Mouse (Mus musculus) kidney, embryonic 16.5 days (tissue): Measurements from ENCODE around the gene Pla2g4b. TPM values are rescaled to one million over a fixed set of nuclear protein-coding genes. Genes with fewer than 3 reads are reported as not detected.
A peak's percentile ranks its signal among the peaks of the same experiment; 100 is the strongest.

Experiments
- ATAC-seq: fragments of 200-750 bp; cut with Nextera tagmentation; 2 replicates; pipeline ENCODE4 v1.8.0; 2017; ENCODE audit warnings: moderate TSS enrichment; ENCODE audit not compliant: low FRiP score, low TSS enrichment
- H3K27ac ChIP-seq: fragments of 300-500 bp; sonication (generic); 2 replicates; pipeline ENCODE4 v1.5.1; 2014; ENCODE audit warnings: low read length
- H3K27me3 ChIP-seq: fragments of 300-500 bp; sonication (generic); 2 replicates; pipeline ENCODE4 v1.6.1; 2014; ENCODE audit warnings: low read length, control low read depth, mixed read lengths; ENCODE audit not compliant: insufficient read depth
- H3K36me3 ChIP-seq: fragments of 300-500 bp; sonication (generic); 2 replicates; pipeline ENCODE4 v1.6.1; 2014; ENCODE audit warnings: low read length, control low read depth, mixed read lengths; ENCODE audit not compliant: insufficient read depth
- H3K4me1 ChIP-seq: fragments of 300-500 bp; sonication (generic); 2 replicates; pipeline ENCODE4 v1.6.1; 2014; ENCODE audit warnings: low read length, control low read depth, mixed read lengths; ENCODE audit not compliant: insufficient read depth
- H3K4me2 ChIP-seq: fragments of 300-500 bp; sonication (generic); replicated peaks from 2 replicates; pipeline ENCODE4 v1.6.1; 2014; ENCODE audit warnings: low read depth, low read length
- H3K4me3 ChIP-seq: fragments of 300-500 bp; sonication (generic); 2 replicates; pipeline ENCODE4 v1.5.1; 2014; ENCODE audit warnings: mild to moderate bottlenecking, low read length
- H3K9ac ChIP-seq: fragments of 300-500 bp; sonication (generic); replicated peaks from 2 replicates; pipeline ENCODE4 v1.6.1; 2014; ENCODE audit warnings: low read length
- H3K9me3 ChIP-seq: fragments of 300-500 bp; sonication (generic); 2 replicates; pipeline ENCODE4 v1.6.1; 2016; ENCODE audit warnings: low read length, control low read depth
- WGBS: fragments of 180-500 bp; shearing (Covaris S2); extraction: QIAGEN DNeasy Blood & Tissue Kit; methylation state at CpG from one replicate; pipeline ENCODE4 v1.1.7; 2014; 5-methylcytosine and 5-hydroxymethylcytosine counted together
- polyA plus RNA-seq: library from polyadenylated mRNA; unstranded; fragments of >200 nt; fragmentation: Nextera tagmentation; extraction: Ambion mirVana; gene quantifications from 2 replicates; pipeline ENCODE4 v1.2.1, GENCODE M21; 2015

The Pla2g4b gene
- polyA plus RNA-seq, 1 experiment from 2014 or later, result 2.0 TPM

DNA sequence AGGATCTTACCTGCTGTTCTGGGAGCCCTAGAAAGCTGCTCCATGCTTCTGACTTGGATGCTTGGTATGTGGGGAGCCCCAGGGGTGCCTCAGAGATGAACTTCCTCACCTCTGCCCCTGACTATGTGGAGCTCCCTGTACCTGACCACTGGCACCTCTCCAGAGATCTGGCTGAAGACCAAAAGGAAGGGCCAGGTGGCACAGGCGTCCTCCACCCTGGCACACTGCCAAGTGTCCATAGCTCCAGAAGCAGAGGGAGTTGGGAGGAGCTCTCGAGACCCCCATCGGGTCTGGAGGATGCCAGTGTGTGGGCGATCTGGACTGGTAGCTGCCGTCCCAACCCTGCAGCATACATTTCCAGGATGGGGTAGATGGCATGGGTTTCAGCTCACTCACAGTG, 509 bp downstream of the Pla2g4b start:
- no peak overlapping the region for H3K27ac ChIP-seq
- H3K9me3 ChIP-seq, result no peaks in the 10 kb centered on the region
- H3K4me1 ChIP-seq, result no peaks in the 10 kb centered on the region; the same call in 1 of the 2 replicates
- no peak overlapping the region for H3K4me3 ChIP-seq
- WGBS, result 70% methylated on average over 5 of the region's 5 CpGs
- no peak overlapping the region for H3K9ac ChIP-seq
- H3K36me3 ChIP-seq, result peaks cover 55% of the 10 kb centered on the region
- no peak for ATAC-seq
- no peaks in the 10 kb centered on the region for H3K27me3 ChIP-seq
- no peak overlapping the region for H3K4me2 ChIP-seq

DNA sequence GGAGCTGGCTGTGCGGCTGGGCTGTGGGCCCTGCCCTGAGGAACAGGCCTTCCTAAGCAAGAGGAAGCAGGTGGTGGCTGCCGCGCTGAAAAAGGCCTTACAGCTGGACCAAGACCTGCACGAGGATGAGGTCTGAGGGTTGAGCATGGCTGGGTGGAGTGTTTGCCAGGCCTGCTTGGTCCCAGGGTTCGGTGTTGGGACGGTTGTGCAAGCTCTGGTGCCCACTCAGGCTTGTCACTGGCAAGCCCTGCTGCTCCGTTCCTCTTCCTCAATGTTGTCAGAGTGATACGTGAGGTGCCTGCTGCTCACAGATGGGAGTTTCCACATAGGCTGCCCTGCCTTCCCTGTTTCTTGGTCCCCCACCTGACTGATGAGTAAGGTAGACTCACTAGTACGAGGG, 4.5 kb downstream of the Pla2g4b start:
- no peak for ATAC-seq
- no peak overlapping the region for H3K27ac ChIP-seq
- no peaks in the 10 kb centered on the region for H3K4me1 ChIP-seq
- peaks cover 65% of the 10 kb centered on the region for H3K36me3 ChIP-seq
- H3K4me3 ChIP-seq, result no peak overlapping the region
- H3K27me3 ChIP-seq, result no peaks in the 10 kb centered on the region
- WGBS, result 86% methylated on average over 9 of the region's 9 CpGs
- H3K9me3 ChIP-seq, result no peaks in the 10 kb centered on the region
- no peak overlapping the region for H3K4me2 ChIP-seq
- no peak overlapping the region for H3K9ac ChIP-seq

DNA sequence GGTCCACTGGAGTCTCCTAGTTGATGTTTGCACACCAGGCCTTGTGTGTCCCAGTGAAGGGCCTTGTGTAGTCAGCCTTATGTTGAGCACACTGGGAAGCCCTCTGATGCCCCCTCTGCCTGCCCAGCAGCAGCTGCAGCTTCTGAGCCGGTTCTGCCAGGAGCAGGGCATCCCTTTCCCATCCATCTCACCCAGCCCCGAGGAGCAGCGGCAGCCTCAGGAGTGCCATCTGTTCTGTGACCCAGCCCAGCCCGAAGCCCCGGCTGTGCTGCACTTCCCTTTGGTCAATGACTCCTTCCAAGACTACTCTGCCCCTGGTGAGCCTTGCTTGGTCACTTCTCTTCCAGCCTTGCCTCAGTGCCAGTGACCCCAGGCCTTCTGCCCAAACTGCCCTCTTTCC, 7.8 kb downstream of the Pla2g4b start:
- Histone ChIP-seq H3K4me1 (peaks cover 4% of the 10 kb centered on the region; the same call in 1 of the 2 replicates), H3K27me3 (no peaks in the 10 kb centered on the region), H3K4me2 (no peak overlapping the region), H3K4me3 (no peak overlapping the region), H3K27ac (no peak overlapping the region), H3K9me3 (no peaks in the 10 kb centered on the region), H3K36me3 (peaks cover 53% of the 10 kb centered on the region), H3K9ac (no peak overlapping the region)
- WGBS, result 86% methylated on average over 5 of the region's 5 CpGs
- ATAC-seq, result no peak

DNA sequence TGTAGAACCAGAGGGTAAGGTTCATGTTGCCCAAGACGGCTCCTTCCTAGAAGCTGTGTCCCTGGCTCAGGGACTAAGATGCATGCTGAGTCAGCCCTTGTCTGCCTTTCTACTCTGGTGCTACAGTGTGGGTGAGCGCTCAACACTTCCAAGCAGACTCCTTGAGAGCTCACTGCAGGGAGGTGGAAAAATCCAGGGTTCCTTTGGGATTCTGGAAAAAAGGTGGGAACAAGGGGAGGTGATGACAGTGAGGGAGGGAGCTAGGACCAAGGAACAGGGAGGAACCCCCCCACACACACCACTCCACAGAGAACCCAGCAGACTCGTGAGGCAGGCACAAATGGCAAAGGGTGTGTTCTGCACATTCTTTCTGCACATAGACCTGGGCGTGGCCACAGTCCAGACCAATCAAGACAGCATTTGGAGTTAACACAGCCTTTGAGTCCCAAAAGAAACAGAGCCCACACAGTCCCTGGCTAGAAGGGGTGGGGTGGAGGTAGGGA, 10.9 kb downstream of the Pla2g4b start:
- Histone ChIP-seq H3K27ac (no peak overlapping the region), H3K36me3 (peaks cover 28% of the 10 kb centered on the region), H3K4me1 (peaks cover 4% of the 10 kb centered on the region; the same call in 1 of the 2 replicates), H3K27me3 (no peaks in the 10 kb centered on the region), H3K9ac (no peak overlapping the region), H3K9me3 (no peaks in the 10 kb centered on the region), H3K4me3 (no peak overlapping the region), H3K4me2 (no peak overlapping the region)
- 44% methylated on average over 4 of the region's 4 CpGs for WGBS
- ATAC-seq, result 0 out of 2 replicates have a peak, but pooled peaks have one; percentile 29

DNA sequence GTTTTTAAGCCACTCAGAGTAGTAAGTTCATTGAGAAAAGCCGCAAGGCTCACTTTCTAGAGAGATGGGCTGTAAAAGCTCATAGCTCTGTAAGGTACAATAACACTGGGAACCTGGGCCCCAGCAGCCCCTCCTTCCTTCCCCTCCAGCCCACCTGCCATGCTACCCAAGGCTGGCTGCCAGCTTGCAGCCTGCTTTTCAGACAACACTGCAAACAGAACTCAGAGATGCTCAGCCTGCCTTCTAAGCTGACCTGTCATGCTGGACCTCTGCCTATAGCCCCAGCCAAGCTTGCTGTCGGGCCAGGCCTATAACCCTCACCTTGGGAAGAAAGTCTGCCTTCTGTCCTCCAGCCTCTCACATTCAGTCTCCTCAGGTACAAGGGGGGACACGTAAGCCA, 11.5 kb downstream of the Pla2g4b start:
- Histone ChIP-seq H3K9ac (no peak overlapping the region), H3K36me3 (peaks cover 27% of the 10 kb centered on the region), H3K9me3 (no peaks in the 10 kb centered on the region), H3K4me1 (peaks cover 4% of the 10 kb centered on the region; the same call in 1 of the 2 replicates), H3K27ac (no peak overlapping the region), H3K4me3 (no peak overlapping the region), H3K4me2 (no peak overlapping the region), H3K27me3 (no peaks in the 10 kb centered on the region)
- WGBS, result 63% methylated on average over 3 of the region's 3 CpGs
- no peak for ATAC-seq

DNA sequence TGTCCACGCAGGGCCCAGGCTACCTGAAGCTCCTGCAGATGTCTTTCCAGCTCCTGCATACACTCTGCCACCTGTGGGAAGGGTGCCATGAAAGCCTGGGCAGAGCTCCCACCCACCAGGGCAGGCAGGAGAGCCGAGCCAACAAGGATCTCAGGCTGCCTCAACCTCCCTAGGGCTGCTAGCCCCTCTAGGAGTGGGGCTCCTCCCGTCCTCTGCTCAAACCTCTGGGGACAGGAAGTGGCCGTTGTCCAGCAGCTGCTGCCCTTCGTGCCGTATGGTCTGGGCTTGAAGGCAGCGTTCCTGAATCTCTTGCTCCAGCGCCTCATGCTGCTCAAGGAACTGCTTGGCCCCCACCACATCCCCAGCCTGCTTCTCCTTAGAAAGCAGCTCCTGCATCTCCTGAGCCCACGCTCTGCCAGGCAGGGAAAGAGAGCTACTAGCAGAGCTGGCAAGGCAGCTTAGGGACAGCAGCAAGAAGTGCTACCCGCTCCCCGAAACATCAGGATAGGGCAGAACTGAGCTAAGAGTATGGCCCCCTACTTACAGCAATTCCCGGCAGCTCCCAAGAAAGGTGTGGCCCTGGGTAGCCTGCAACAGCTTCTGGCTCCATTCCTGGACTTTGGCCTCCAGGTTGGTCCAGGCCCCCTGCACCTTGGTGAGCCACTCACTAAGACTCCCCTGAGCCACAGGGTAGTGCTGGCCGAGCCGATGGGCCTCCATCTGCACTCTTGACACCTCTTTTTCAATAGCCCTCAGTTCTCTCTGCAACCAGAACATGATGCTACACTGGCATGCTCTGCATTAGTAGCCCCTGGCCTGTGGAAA, 13.5 kb downstream of the Pla2g4b start:
- no peaks in the 10 kb centered on the region for H3K9me3 ChIP-seq
- no peak for ATAC-seq
- no peak overlapping the region for H3K27ac ChIP-seq
- H3K4me2 ChIP-seq, result no peak overlapping the region
- peaks cover 4% of the 10 kb centered on the region; the same call in 1 of the 2 replicates for H3K4me1 ChIP-seq
- no peaks in the 10 kb centered on the region for H3K27me3 ChIP-seq
- no peak overlapping the region for H3K9ac ChIP-seq
- H3K4me3 ChIP-seq, result no peak overlapping the region
- peaks cover 8% of the 10 kb centered on the region for H3K36me3 ChIP-seq
- WGBS, result 51% methylated on average over 14 of the region's 14 CpGs

DNA sequence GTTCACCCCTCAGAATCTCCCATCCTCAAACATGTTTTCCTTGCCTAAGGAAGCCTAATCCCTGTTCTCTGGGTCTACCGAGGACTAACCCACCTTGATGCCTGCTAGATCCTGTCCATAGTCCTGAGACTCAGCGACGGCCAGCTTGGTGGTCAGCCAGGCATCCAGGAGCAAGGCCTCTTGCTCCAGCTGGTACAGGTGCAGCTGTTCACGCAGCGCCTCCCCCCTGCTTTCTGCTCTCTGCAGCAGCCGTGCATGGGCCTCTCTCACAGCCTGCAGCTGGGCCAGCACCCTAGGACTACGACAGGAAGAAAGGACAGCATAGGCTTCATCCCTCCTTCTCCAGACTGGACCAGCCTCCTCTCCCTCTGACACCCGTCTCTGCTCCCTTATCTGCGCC, 15.0 kb downstream of the Pla2g4b start:
- Histone ChIP-seq H3K4me1 (peaks cover 4% of the 10 kb centered on the region; the same call in 1 of the 2 replicates), H3K27ac (no peak overlapping the region), H3K4me2 (no peak overlapping the region), H3K4me3 (no peak overlapping the region), H3K9me3 (no peaks in the 10 kb centered on the region), H3K36me3 (no peaks in the 10 kb centered on the region), H3K9ac (no peak overlapping the region), H3K27me3 (no peaks in the 10 kb centered on the region)
- 75% methylated on average over 9 of the region's 9 CpGs for WGBS
- ATAC-seq, result no peak

DNA sequence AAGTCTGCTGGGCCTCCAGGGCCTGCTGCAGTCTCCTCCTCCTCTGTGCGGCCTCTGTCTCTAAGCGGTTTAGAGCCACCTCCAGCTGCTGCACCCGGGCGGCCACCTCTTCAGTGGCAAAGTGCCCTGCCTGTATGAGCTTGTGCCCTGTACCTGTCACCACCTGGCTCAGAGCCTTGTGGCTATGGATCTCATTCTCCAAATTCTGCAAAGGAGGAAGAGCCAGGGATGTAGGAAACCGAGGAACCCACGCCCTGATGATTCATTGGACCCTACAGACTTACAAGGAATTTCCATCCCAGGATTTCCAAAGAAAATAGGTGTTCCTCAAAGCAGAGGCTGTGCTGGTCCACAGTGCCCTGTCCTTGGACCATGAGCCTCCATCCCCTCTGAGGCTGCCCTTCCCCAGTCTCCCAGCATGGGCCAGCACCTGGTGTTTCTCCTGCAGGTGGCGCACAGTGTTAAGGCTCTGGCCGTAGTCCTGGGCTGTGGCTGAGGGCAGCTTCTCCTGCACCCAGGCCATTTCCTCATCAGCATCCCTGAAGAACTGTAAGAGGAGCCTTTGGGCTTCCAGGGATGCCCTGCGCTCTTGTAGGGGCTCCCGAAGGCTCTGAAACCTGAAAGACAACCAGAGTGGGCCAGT, 16.5 kb downstream of the Pla2g4b start:
- WGBS, result 64% methylated on average over 10 of the region's 10 CpGs
- Histone ChIP-seq H3K4me1 (no peaks in the 10 kb centered on the region), H3K9ac (no peak overlapping the region), H3K9me3 (no peaks in the 10 kb centered on the region), H3K27ac (no peak overlapping the region), H3K4me2 (no peak overlapping the region), H3K4me3 (no peak overlapping the region), H3K27me3 (no peaks in the 10 kb centered on the region), H3K36me3 (no peaks in the 10 kb centered on the region)
- peak; percentile 73 for ATAC-seq

DNA sequence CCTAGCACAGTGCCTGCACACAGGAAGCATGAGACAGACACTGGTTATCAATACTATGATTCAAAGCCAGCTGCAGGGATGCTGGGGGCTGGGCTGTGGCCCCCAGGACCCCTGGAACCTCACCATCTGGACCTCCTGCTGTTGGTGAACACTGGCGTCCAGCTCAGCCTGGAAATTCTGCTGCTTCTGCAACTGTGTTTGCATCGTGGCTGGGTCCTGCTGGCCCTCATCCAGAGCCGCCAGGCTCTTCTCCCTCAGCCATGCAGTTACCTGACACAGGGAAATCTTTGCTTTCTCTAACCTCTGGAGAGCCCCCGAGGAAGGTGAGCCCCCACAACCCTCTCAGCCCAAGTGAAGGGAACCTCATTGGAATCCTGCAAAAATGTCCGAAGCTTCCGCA, 18.2 kb downstream of the Pla2g4b start:
- ATAC-seq, result no peak
- Histone ChIP-seq H3K4me3 (no peak overlapping the region), H3K9me3 (no peaks in the 10 kb centered on the region), H3K4me2 (no peak overlapping the region), H3K36me3 (no peaks in the 10 kb centered on the region), H3K27me3 (no peaks in the 10 kb centered on the region), H3K9ac (no peak overlapping the region), H3K4me1 (no peaks in the 10 kb centered on the region), H3K27ac (no peak overlapping the region)
- WGBS, result 61% methylated on average over 6 of the region's 6 CpGs
